Mouse (Mus musculus): Measurements from ENCODE around the gene Foxj1. TPM values are rescaled to one million over a fixed set of nuclear protein-coding genes. Genes with fewer than 3 reads are reported as not detected.

Foxj1 gene
- polyA plus RNA-seq, 1 experiment from 2014 or later = 2.9 TPM

DNA sequence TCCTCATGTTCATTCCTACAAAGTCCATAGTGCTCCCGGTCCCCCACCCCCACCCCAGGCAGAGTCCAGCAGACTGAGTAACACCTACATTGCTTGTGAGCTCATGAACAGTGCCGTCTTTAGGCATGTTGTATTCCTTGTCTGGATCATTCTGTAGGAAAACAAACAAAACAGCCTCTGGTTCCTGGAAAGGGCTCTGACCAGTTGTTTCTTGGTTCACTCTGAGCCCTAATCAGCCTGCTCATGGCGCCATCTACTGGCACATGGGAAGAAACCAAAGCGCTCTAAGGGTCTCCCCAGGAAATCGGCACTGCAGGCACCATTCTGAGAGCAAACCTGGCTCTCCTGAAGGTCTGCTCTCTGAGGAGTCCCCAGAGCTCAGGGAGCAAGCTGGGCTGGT lies 40.9 kb downstream of the Foxj1 start:
- Histone ChIP-seq H3K4me3 (replicated peaks) (no peak overlapping the region), H3K27me3 (no peaks in the 10 kb centered on the region), H3K27ac (no peak overlapping the region), H3K9ac (no peak overlapping the region), H3K4me1 (0 out of 2 replicates have a peak, but pooled peaks cover 2% of the 10 kb centered on the region), H3K36me3 (peaks cover 84% of the 10 kb centered on the region), H3K9me3 (replicated peaks) (no peaks in the 10 kb centered on the region), H3K4me2 (no peak overlapping the region)
- ATAC-seq (replicated peaks; ENCODE audit: low FRiP score) = no peak; the same call in 1 of the 2 replicates
- WGBS = 23% methylated on average over 5 of the region's 5 CpGs

DNA sequence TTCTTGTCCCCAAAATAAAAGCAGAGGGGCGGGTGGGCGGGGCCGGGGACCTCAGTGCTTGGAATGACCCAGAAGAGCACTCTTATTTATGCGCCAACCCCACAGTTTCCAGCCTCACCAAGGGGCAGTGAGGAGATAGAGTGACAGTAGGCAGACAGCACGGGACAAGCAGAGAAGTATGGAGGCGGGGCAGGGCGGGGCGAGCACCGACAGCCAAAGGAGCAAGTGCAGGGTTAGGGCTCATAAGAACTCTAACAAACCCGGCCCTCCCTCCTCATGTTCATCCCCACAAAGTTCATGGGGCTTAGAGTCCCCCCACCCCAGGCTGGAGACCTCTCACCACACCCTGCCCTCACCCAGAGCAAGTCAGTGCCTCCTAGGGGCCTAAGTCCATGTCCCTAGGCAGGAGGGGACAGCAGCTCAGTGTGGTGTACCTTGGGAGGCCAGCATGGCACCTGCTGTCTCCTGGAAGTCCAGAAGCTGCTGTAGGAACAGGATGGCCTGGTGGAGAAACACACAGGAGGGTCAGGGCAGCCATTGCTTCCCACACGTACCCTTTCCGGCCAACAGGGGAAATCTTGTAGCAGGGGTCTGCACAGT lies 41.6 kb downstream of the Foxj1 start:
- Histone ChIP-seq H3K27ac (no peak overlapping the region), H3K4me2 (no peak overlapping the region), H3K27me3 (no peaks in the 10 kb centered on the region), H3K9ac (no peak overlapping the region), H3K9me3 (replicated peaks) (no peaks in the 10 kb centered on the region), H3K4me1 (0 out of 2 replicates have a peak, but pooled peaks cover 2% of the 10 kb centered on the region), H3K36me3 (peaks cover 84% of the 10 kb centered on the region), H3K4me3 (replicated peaks) (no peak overlapping the region)
- ATAC-seq (replicated peaks; ENCODE audit: low FRiP score) = no peak
- 82% methylated on average over 12 of the region's 12 CpGs for WGBS

DNA sequence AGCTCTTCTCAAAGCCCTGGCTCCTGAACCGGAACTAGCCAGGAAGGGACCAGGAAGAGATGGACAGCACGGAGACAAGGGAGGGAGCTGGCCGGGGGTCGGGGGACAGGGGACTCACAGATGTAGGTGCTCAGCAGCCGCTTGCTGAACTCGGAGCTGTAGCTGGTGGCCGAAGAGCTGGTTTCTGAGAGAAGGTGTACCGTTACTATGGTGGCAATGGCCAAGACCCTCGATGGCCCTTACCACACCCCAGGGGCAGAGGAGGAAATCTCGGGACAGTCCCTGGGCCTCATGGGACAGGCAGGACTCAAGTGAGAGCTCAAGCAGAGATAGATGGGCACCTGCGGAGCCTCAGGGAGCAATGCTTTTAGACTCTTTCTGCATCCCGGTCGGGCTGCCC lies 42.8 kb downstream of the Foxj1 start:
- peaks cover 93% of the 10 kb centered on the region for H3K36me3 ChIP-seq
- H3K9ac ChIP-seq = no peak overlapping the region
- no peaks in the 10 kb centered on the region for H3K27me3 ChIP-seq
- H3K9me3 ChIP-seq (replicated peaks) = no peaks in the 10 kb centered on the region
- 0 out of 2 replicates have a peak, but pooled peaks cover 2% of the 10 kb centered on the region for H3K4me1 ChIP-seq
- no peak overlapping the region for H3K4me2 ChIP-seq
- no peak overlapping the region for H3K27ac ChIP-seq
- H3K4me3 ChIP-seq (replicated peaks) = no peak overlapping the region
- WGBS = 89% methylated on average over 13 of the region's 13 CpGs
- no peak for ATAC-seq (replicated peaks; ENCODE audit: low FRiP score)

DNA sequence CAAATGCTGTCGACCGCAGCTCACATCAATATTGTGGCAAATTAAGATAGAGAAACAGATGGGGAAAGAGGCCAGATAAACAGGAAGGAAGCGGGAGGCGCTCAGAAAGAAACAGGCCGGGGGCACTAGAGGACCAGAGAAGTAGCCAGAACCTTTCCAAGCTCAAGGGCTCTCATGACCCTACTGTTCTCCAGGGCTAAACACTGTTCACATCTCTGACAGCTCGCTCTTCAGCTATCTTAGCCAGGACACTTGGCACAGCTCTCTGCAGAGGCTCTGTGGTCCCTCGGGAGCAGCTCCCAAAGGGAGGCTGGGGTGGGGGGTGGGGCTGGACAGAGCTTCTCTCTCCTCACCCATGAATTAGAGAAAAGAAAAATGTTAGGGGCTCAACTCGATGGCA lies 44.6 kb downstream of the Foxj1 start:
- Histone ChIP-seq H3K27me3 (peaks cover 8% of the 10 kb centered on the region), H3K9ac (no peak overlapping the region), H3K4me3 (replicated peaks) (no peak overlapping the region), H3K27ac (no peak overlapping the region), H3K4me1 (peaks cover 6% of the 10 kb centered on the region), H3K36me3 (peaks cover 74% of the 10 kb centered on the region), H3K9me3 (replicated peaks) (no peaks in the 10 kb centered on the region), H3K4me2 (no peak overlapping the region)
- WGBS = 71% methylated on average over 8 of the region's 8 CpGs
- ATAC-seq (replicated peaks; ENCODE audit: low FRiP score) = no peak

DNA sequence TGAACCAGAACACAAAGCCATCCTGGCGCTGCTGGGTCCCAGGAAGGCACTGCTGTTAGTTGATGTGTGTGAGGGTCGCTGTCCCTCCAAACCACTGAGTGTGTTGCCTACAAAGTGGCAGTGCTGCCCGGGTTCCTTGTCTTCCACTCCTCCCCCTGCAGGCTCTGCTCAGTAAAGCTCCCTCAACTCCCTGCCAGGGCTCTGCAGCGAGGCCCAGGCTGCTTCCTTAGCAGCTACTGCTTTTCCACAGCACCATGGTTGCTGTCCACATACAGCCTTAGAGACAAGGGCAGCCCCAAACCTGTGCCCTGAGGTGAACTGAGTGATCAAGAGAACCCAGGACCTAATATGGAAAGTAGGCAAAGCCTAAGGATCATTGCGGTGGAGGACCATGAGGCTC lies 47.8 kb downstream of the Foxj1 start:
- Histone ChIP-seq H3K27me3 (peaks cover 40% of the 10 kb centered on the region), H3K9ac (no peak overlapping the region), H3K4me3 (replicated peaks) (no peak overlapping the region), H3K9me3 (replicated peaks) (peaks cover 4% of the 10 kb centered on the region; the same call in 1 of the 2 replicates), H3K4me1 (peaks cover 21% of the 10 kb centered on the region), H3K27ac (no peak overlapping the region), H3K4me2 (no peak overlapping the region), H3K36me3 (peaks cover 47% of the 10 kb centered on the region)
- no peak for ATAC-seq (replicated peaks; ENCODE audit: low FRiP score)
- 85% methylated on average over 5 of the region's 5 CpGs for WGBS

DNA sequence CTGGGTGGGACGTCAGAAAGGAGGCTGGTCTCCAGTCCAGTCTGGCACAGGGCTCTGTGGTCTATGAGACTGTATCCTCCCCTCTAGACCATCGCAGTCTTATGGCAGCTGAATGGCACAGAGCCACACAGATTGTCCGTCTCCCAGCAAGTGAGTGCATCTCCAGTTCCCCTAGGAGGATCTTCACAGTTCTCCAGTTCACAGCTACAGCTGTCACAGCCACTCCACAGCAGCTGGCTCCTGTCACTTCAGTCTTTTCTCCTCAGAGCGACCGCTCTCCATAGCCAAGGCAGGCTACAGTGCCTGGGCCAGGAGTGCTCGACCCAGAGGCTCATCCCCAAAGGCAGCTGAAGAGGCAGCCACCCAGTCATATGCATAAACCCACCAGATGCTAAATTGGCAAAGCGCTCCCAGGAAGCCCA lies 49.4 kb downstream of the Foxj1 start:
- H3K9me3 ChIP-seq (replicated peaks) = peaks cover 4% of the 10 kb centered on the region; the same call in 1 of the 2 replicates
- H3K9ac ChIP-seq = no peak overlapping the region
- peak overlapping the region; percentile 45; the same call in 1 of the 2 replicates for H3K27ac ChIP-seq
- H3K36me3 ChIP-seq = peaks cover 32% of the 10 kb centered on the region
- ATAC-seq (replicated peaks; ENCODE audit: low FRiP score) = peak; percentile 69
- no peak overlapping the region for H3K4me2 ChIP-seq
- peaks cover 56% of the 10 kb centered on the region for H3K27me3 ChIP-seq
- H3K4me3 ChIP-seq (replicated peaks) = no peak overlapping the region
- 34% methylated on average over 7 of the region's 7 CpGs for WGBS
- H3K4me1 ChIP-seq = peaks cover 35% of the 10 kb centered on the region

DNA sequence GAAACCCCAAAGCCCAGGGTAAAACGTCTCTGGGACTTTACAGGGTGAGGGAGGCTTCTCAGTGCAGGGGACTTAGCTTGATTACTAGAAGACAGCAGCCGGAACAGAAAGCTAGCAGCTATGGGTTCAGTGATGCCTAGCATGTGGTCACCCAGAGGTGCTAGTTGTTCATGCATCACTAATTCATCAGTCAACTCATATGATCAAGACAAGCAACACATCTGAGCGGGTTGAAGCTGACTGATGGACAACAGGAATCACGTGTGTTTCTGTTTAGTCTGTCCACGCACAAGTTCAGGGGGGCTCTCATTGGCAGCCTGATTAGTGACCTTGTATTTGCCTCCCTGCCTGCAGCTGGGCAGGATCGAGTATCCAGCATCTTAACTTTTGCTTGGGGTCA lies 51.2 kb downstream of the Foxj1 start:
- no peak overlapping the region for H3K4me3 ChIP-seq (replicated peaks)
- peaks cover 14% of the 10 kb centered on the region for H3K36me3 ChIP-seq
- no peak overlapping the region for H3K9ac ChIP-seq
- WGBS = 33% methylated on average over 6 of the region's 6 CpGs
- H3K4me1 ChIP-seq = peaks cover 35% of the 10 kb centered on the region
- peaks cover 68% of the 10 kb centered on the region for H3K27me3 ChIP-seq
- H3K27ac ChIP-seq = no peak overlapping the region
- no peak for ATAC-seq (replicated peaks; ENCODE audit: low FRiP score)
- H3K4me2 ChIP-seq = no peak overlapping the region
- peaks cover 4% of the 10 kb centered on the region; the same call in 1 of the 2 replicates for H3K9me3 ChIP-seq (replicated peaks)

DNA sequence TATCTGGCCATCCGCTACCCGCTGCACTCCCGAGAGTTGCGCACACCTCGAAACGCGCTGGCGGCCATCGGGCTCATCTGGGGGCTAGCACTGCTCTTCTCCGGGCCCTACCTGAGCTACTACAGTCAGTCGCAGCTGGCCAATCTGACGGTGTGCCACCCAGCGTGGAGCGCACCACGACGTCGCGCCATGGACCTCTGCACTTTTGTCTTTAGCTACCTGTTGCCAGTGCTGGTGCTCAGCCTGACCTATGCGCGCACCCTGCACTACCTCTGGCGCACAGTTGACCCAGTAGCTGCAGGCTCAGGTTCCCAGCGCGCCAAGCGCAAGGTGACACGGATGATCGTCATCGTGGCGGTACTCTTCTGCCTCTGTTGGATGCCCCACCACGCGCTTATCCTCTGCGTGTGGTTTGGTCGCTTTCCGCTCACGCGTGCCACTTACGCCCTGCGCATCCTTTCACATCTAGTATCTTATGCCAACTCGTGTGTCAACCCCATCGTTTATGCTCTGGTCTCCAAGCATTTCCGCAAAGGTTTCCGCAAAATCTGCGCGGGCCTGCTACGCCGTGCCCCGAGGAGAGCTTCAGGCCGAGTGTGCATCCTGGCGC lies 52.2 kb downstream of the Foxj1 start:
- peaks cover 35% of the 10 kb centered on the region for H3K4me1 ChIP-seq
- peaks cover 4% of the 10 kb centered on the region for H3K36me3 ChIP-seq
- peak overlapping the region; percentile 5 for H3K4me3 ChIP-seq (replicated peaks)
- no peak for ATAC-seq (replicated peaks; ENCODE audit: low FRiP score)
- H3K9ac ChIP-seq = no peak overlapping the region
- H3K4me2 ChIP-seq = peak overlapping the region; percentile 27
- H3K27me3 ChIP-seq = peaks cover 68% of the 10 kb centered on the region
- H3K9me3 ChIP-seq (replicated peaks) = peaks cover 4% of the 10 kb centered on the region; the same call in 1 of the 2 replicates
- WGBS = 7% methylated on average over 48 of the region's 48 CpGs
- no peak overlapping the region for H3K27ac ChIP-seq

DNA sequence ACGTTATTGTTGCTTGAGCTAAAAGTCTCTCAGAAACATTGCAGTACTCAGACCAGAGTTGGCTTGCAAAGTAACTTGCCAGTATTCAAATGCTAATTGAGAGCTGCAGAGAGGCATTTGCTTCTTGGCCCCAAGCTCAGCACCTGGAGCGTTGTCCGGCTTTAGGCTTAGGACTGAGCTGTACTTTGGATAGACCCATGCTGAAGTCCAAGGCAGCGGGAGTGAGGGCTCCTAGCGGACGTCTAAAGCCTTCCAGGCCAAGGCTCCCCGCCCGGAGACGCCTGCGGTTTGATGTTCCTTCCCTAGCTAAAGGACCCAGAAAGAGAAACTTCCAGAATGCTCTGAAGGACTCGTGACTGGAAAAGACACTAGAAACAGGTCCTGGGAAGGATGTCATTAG lies 53.1 kb downstream of the Foxj1 start:
- WGBS = 3% methylated on average over 11 of the region's 11 CpGs
- Histone ChIP-seq H3K4me2 (peak overlapping the region; percentile 62), H3K4me3 (replicated peaks) (peak overlapping the region; percentile 38)

DNA sequence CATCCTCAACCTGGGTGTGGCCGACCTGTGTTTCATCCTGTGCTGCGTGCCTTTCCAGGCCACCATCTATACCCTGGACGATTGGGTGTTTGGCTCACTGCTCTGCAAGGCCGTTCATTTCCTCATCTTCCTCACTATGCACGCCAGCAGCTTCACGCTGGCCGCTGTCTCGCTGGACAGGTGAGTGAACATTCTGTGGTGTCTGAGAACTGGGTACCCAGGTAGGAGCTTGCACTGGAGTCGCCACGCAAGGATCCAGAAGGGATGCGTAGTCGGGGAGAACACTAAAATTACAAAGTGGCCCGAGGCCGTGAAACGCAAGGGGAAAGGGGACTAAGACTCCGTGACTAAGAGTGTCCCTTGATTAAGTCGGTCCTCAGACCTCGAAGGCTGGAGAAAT lies 53.5 kb downstream of the Foxj1 start:
- Histone ChIP-seq H3K9me3 (replicated peaks) (peaks cover 4% of the 10 kb centered on the region; the same call in 1 of the 2 replicates), H3K9ac (peak overlapping the region; percentile 25), H3K4me1 (peaks cover 35% of the 10 kb centered on the region), H3K4me3 (replicated peaks) (peak overlapping the region; percentile 38), H3K36me3 (no peaks in the 10 kb centered on the region), H3K27me3 (peaks cover 68% of the 10 kb centered on the region), H3K27ac (no peak overlapping the region), H3K4me2 (peak overlapping the region; percentile 62)
- 2% methylated on average over 18 of the region's 18 CpGs for WGBS
- no peak for ATAC-seq (replicated peaks; ENCODE audit: low FRiP score)

More for the DNA sequence above, 53.1 kb downstream of the Foxj1 start:
- peaks cover 68% of the 10 kb centered on the region for H3K27me3 ChIP-seq
- no peak overlapping the region for H3K9ac ChIP-seq
- no peak overlapping the region for H3K27ac ChIP-seq
- peaks cover 4% of the 10 kb centered on the region; the same call in 1 of the 2 replicates for H3K9me3 ChIP-seq (replicated peaks)
- no peaks in the 10 kb centered on the region for H3K36me3 ChIP-seq
- ATAC-seq (replicated peaks; ENCODE audit: low FRiP score) = no peak
- H3K4me1 ChIP-seq = peaks cover 35% of the 10 kb centered on the region

DNA sequence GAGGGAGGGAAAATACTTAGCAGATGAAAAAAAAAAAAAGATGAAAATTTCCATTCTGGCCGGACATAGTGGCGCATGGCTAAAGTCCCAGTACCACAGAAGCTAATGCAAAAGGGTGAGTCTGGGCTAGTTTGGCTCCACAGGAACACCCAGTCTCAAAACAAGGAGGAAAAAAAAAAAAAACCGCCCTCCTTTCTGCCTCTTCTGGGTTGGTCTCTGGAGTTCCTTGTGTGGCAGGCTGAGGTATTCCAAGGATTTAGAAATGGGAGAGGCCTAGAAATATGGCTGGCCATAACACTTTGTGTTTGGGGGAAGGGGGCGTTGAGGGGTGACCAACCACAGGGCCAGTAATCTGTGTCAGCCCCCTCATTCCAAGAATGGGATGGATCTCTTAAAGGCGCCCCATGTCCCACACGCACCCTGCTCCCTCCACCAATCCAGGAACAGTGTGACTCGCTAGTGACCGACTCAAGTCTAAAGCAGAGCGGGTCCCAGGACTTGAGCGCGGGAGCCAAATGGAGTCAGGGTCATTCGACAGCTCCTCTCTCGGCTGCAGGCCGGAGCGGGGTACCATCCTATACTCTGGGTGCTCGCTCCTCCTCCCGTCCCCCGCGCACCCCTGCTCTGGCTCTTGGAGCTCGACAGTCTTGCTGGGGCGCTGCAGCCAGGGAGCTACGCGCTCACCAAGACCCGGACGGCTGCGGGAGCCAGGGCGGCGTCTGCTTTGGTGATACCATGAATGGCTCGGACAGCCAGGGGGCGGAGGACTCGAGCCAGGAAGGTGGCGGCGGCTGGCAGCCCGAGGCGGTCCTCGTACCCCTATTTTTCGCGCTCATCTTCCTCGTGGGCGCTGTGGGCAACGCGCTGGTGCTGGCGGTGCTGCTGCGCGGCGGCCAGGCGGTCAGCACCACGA lies 54.2 kb downstream of the Foxj1 start, which contains the start of gene Galr2:
Gene Galr2, plus strand, starts transcription at position 189 of the 913 bp plus-strand sequence.
- Histone ChIP-seq H3K36me3 (no peaks in the 10 kb centered on the region), H3K4me2 (peak within 1 kb of the TSS; percentile 62), H3K27ac (no peak within 1 kb of the TSS), H3K4me1 (peaks cover 33% of the 10 kb centered on the region), H3K4me3 (replicated peaks) (peak within 1 kb of the TSS; percentile 38), H3K9ac (peak within 1 kb of the TSS; percentile 25), H3K27me3 (peaks cover 65% of the 10 kb centered on the region), H3K9me3 (replicated peaks) (peaks cover 4% of the 10 kb centered on the region; the same call in 1 of the 2 replicates)
- 7% methylated on average over 48 of the region's 48 CpGs for WGBS
- no peak for ATAC-seq (replicated peaks; ENCODE audit: low FRiP score)
